Mouse (Mus musculus): ENCODE results near the gene Gm45837.

Gm45837 gene

GRCm38 (mm10) chr7:101501236-101501635, 90.5 kb downstream of the Gm45837 start:
- DNase-seq (ENCODE audit: low spot score): no peak

DNA sequence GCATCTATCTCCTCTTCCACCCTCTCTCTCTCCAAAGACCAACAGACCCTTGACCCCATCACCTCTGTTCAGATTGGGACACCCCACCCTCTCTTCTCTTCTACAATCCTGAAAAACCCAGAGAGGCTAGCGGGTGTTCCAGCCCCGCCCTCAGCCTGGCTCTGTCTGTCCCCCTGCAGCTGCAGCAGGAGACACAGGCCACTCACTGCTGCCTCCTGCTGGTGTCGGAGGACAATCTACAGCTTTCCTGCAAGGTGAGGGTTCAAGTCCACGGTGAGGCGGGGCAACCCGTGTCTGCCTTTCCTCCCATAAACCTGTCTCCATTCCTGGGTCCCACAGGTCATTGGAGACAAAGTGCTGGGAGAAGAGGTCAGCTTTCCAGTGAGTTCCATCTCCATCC, 91.0 kb downstream of the Gm45837 start:
- no peak for DNase-seq (ENCODE audit: low spot score)

DNA sequence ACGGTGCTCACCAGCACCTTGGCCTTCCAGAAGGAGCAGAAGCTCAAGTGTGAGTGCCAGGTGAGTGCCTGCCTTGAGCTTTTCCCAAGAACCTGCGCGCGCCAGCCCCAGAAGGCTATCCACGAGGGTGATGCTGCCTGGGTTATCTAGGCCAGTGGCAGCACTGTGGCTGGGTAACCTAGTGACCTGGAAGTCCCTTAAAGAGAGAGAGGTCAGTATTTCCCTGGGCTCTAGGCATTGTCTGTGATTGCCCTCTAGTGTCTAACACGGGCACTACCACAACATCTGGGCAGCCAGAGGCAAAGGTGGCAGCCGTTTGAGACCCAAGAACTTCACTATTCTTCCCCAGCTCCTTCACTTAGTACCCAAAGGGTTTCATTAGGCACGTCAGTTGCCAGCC, 92.7 kb downstream of the Gm45837 start:
- peak; percentile 27 for DNase-seq (ENCODE audit: low spot score)

- no peak for DNase-seq (ENCODE audit: low spot score)
Observed at GRCm38 (mm10) chr7:101503803-101504202, 93.1 kb downstream of the Gm45837 start.

- DNase-seq (ENCODE audit: low spot score): no peak
Observed at GRCm38 (mm10) chr7:101504507-101504906, 93.8 kb downstream of the Gm45837 start.

DNA sequence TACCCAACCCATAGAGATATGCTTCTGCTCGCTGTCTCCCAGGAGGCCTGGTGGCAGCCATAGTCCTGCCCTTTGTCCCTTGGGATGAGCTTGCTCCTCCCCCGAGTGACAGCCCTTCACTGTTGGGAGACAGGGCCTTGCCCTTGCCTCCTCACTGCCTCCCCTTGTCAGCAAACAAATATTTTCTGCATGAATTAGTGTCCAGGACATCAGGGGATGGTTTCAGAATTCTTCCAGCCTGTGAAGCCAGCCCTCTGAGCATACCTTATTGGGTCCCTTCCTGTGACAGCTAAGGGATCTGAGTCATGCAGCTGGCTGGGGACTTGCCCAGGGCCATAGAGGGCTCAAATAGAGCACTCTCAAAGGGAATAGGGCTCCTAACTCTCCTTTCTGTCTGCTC, 98.5 kb downstream of the Gm45837 start:
- no peak for DNase-seq (ENCODE audit: low spot score)

DNA sequence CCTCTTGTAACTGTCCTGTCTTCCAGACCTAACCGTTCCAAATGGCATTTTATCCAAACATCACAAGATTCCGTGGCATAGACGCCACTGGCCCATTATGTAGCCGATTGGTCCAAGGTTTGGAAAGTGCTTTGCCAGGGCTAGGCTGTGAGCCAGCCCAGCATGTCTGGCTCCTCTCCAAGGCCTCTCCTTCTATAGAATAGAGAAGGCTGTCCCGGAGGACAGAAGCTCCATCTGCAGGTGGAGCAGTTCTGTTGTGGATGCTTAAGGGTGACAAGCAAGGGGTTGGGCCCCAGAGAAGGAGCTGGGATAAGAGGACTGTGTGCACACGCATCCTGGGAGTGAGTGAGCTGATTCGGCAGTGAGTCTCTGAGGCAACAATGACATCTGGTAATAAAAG, 103.0 kb downstream of the Gm45837 start:
- no peak for DNase-seq (ENCODE audit: low spot score)

- no peak for DNase-seq (ENCODE audit: low spot score)
Observed at GRCm38 (mm10) chr7:101514768-101515167, 104.1 kb downstream of the Gm45837 start.

DNA sequence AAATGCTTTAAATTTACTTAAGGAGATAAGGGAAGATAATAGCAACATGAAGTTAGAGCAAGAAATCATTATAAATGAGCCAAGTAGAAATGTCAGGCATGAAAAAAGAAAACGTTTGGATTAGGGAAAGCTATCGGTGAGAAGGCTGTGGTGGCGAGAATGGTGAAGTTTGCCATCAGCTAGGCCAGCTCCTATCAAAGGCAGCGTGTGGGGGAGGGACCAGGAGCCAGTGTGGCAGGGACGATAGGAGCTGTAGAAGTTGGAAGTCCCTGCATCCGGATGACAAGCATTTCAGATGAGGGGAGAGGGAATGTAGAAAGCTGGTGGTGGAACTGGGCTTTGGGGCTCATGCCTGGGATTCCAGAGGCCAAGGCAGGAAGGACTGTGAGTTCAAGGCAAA, 104.6 kb downstream of the Gm45837 start:
- no peak for DNase-seq (ENCODE audit: low spot score)

DNA sequence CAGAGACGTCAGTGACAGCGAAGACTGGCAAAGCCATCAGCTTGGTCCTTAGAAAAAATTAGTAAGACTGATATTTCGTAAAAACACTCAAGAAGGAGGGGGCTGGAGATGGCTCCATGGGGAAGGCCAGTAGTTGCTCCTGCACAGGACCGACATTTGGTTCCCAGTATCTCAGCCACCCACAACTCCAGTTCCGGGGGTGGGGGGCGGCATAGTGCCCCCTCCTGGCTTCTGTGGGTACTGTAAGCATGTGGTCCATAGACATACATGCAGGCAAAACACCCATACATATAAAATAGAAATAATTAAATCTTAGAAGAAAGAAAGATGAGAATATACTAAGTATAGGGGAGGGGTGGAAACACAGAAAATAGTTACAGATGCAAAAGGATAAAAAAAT, 105.8 kb downstream of the Gm45837 start:
- no peak for DNase-seq (ENCODE audit: low spot score)

DNA sequence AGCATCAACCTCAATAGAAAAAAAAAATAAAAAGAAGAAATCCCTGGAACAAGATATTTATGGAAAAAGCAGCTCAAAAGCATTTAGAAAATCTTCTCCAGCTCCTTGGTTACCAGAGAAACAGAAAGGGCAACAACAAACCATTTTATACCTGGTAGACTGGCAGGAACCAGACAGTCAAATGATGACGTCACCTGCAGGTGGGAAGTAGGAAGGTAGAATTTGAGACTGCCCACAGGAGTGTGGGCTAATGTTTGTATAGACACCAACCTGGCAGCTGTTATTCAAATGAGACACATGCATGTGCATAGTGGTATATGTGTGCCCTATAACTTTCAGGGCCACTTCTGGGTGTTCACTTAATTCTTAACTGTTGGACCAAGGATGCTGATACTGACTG, 111.0 kb downstream of the Gm45837 start:
- no peak for DNase-seq (ENCODE audit: low spot score)

DNA sequence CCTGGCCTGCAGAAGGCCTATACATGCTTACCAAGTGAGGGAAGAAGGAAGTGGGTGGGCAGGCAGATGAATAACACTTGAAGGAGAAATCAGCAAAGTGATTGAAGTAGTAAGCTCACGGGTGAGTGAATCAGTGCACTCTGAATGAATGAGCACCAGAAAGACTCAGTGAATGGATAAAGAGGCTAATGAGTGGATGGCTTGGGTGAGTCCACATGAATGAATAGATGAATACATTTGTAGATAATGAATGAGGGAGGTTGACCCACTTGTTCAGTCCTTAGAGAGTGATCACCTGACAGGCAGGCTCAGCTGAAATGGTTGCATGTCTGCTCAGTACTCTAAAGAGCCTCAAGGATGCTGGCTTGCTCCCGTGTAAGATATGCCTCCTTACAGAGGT, 112.5 kb downstream of the Gm45837 start:
- no peak for DNase-seq (ENCODE audit: low spot score)

DNA sequence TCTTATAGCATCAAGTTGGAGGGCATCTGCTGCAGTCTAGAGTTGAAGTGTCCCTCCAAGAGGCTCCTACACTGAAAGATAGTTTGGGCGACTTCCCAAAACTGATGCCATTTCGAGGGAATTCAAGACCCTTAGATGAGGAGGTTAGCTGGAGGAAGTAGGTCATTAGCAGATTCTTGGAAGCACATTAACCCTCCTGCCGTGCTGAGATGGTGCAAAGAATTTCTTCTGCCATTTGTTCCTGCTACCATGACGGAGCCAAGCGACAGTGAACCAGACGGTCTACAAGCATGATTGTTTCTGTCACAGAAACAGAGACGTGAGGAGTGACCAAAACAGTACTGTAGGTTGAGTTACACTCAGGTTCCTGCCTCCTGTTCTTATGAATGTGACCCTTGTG, 115.8 kb downstream of the Gm45837 start:
- no peak for DNase-seq (ENCODE audit: low spot score)

DNA sequence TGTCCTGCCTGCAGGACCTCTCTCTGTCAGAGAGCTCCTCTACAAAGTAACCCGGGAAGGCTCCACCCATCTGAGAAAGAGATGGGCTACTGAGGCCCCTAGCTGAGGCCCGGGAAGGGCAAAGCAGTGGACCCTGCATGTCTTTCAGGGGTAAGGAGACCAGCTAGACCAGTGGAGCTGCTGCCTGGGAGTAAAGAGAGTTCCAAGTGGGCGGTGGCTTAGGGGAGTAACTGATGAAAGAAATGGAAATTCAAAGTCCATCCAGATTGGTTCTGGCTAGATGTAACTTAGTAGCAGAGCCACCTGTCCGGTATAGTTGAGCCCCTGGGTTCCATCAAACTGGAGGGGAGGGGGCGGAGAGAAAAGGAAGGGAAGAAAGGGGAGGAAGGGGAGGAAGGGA, 123.7 kb downstream of the Gm45837 start:
- no peak for DNase-seq (ENCODE audit: low spot score)

GRCm38 (mm10) chr7:101535102-101535501, 124.4 kb downstream of the Gm45837 start:
- no peak for DNase-seq (ENCODE audit: low spot score)

DNA sequence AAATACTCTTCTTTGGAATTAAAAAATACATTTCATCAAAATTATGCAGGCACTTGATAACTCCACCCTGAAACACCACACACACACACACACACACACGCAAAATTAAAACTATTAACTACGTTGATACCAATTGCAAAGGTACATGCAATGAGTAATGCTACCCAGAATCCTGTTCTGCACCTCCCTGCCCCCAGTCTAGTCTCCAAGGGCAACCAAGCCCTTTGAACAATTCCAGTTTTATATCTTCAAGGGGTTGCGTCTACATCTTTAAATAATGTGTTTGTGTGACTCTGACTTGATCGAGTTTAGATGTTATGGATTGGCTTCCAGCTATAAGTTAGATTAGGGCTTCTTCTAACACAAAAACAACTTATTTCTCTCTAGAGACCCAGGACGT, 124.8 kb downstream of the Gm45837 start:
- DNase-seq (ENCODE audit: low spot score): no peak

- DNase-seq (ENCODE audit: low spot score): no peak
Observed at GRCm38 (mm10) chr7:101537541-101537940, 126.9 kb downstream of the Gm45837 start.

- peak; percentile 28 for DNase-seq (ENCODE audit: low spot score)
Observed at GRCm38 (mm10) chr7:101538141-101538933, 127.7 kb downstream of the Gm45837 start.

GRCm38 (mm10) chr7:101539774-101540173, 129.1 kb downstream of the Gm45837 start:
- no peak for DNase-seq (ENCODE audit: low spot score)

- no peak for DNase-seq (ENCODE audit: low spot score)
Observed at GRCm38 (mm10) chr7:101540684-101541083, 130.0 kb downstream of the Gm45837 start.

GRCm38 (mm10) chr7:101541132-101541531, 130.4 kb downstream of the Gm45837 start:
- DNase-seq (ENCODE audit: low spot score): peak; percentile 12

- no peak for DNase-seq (ENCODE audit: low spot score)
Observed at GRCm38 (mm10) chr7:101541734-101542133, 131.0 kb downstream of the Gm45837 start.

GRCm38 (mm10) chr7:101547651-101548050, 137.0 kb downstream of the Gm45837 start:
- DNase-seq (ENCODE audit: low spot score): no peak

DNA sequence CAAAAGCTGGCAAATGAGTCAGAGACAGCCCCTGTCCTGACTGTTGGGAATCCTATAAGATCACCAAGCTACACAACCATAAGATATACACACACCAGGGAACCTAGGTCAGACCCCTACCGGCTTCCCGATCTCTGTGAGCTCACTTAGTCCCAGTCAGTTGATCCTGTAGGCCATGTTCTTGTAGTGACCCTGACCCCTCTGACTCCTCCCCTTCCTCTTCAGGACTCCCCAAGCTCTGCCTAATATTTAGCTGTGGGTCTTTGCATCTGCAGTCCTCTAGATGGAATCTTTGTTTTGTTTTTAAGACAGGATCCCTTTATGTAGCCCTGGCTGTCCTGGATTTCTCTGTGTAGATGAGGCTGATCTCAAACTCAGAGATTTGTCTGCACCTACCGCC, 138.6 kb downstream of the Gm45837 start:
- no peak for DNase-seq (ENCODE audit: low spot score)

All from c-Kit-positive CD71-positive TER-119-positive erythroid progenitor cells, embryonic 14.5 days (primary cell).